Mouse (Mus musculus) kidney, postnatal 4 days (tissue): ENCODE data around the gene Cog7.

ENCODE experiments used
- DNase-seq, 2 experiments: peaks; one replicate each; pipeline ENCODE4 v3.0.0; 2021; ENCODE audit warnings: mixed read lengths in 2 of 2

Cog7 gene

DNA sequence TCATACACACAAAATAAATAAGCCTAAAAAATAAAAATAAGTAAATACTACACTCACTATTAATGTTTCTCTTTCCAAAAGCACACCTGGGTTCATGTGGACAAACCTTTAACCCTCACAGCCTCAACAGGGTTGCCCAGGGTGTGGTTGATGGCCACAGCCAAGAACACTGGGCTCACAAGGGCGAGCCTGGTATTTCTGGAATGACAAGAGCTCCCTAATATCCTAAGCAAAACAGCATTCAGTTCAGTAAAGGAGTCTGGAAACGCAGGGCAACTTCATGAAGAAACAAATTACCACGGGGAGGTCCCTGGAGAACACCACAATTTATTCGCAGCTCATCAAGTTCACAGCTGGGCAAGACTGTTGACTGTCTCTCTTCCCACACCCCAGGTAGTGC is 34.0 kb downstream of the Cog7 start:
- no peak for DNase-seq

- no peak for DNase-seq
These were observed 35.3 kb downstream of the Cog7 start for GRCm38 (mm10) chr7:121946196-121946595.

DNA sequence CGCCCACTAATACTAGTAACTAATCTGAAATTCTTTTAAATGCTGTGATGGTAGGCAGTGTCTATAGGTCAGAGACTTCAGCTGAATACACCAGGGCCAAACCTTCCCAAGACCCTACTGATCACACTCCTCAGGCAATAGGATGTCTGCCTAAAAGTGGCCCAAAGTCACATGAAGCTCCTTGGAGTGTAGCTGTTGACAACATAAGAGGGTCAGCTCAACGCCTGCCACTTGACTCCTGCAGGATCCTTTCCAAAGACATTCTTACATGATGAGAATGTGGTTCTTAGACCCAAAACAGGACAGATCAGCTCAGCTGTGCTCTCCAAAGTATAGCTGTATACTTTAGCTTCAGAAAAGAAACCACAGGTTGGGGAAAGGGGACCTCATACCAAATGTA is 39.1 kb downstream of the Cog7 start:
- DNase-seq = no peak

DNA sequence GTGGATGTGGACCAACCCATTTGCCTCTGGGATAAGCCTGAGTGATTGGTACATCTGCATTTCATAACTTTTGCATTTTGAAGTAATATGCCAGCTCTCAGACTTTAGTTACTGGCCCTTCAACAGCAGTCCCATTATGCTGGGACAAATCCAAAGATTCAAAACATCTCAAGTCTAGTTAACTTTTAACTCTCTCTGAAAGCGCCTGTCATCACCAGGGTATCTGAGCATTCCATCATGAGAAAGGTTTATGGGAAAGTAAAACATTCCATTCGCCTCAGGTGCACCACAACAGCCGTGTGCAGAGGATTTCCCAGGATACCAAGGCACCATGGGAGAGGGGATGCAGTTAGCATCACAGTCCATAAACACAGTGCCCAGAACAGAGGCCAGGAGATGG is 39.9 kb downstream of the Cog7 start:
- no peak for DNase-seq

GRCm38 (mm10) chr7:121941016-121941415 is 40.5 kb downstream of the Cog7 start:
- no peak for DNase-seq

- DNase-seq = no peak
These were observed 41.8 kb downstream of the Cog7 start for GRCm38 (mm10) chr7:121939729-121940128.

GRCm38 (mm10) chr7:121939244-121939643 is 42.3 kb downstream of the Cog7 start:
- DNase-seq = no peak

DNA sequence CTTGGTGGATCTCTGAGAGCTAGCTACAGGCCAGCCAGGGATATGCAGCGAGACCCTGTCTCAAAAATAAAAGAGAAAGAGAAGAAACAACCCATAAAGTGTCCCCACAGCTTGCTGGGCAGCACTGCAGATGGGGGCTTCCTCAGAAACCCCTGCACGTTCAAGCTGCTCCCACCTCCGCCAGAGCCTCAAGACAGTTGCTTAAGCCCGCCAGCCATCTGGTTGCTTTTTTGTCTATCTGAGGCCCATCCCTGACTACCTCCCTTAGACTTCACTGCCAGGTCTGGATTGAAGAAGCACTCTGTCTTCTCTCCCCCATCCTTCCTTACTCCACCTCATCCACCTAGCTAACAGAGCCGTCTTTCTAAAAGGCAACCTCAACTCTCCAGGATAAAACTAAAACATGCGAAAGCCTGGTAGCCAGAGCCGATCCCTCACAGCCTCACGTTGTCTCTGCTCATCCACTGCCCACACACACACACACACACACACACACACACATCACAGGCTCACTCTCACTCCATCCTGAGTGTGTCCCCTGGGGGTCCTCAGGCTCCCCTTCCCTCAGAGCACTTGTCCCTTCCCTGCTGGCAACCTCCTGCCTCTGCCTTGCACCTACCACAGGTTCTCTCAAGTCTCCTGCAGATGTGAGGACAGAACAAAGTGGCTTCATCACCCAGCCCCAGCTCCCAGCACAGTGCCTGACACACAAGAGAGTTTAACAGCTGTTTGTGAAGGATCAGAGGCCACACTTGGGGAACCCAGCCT is 43.2 kb downstream of the Cog7 start:
- no peak for DNase-seq

GRCm38 (mm10) chr7:121936861-121937630 is 44.5 kb downstream of the Cog7 start:
- no peak for DNase-seq

DNA sequence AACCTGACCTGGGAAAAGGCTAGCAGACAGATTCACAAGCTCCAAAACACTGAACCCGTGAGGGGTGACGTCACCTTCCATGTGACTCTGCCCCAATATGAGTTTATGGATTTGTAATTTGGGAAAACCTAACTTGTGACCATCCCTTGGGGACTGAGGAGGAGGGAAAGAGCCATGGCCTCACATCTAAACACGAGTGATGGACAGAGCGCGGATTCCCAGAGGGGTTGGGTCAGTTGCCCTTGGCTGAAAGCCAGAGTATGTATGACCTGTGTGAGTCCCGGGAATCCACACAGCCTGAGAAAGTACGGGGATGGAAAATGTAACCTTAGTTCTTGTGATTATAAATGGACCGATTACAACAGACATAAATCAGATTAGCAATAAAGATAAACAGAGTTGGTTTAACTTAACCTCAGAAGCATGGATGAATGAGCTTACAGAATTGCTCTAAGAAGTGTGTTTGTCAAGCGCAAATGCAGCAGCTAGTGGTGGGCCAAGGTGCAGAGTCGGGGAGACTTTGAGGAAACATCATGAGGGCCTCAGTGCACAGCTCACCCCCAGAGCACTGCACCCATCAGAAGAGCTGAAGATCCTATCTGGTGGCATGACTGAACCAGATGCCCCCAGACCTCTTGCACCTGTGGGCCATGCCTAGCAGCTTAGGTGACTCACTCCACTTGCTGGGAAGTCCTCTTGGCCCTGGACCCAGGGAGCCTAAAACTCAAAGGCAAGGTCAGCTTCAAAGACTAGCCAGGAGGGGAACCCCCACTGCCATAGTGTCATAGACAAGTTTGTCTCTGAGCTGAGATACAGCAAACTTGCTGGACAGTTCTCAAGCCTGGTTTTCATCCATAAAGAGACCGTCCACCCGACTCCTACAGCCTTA is 45.4 kb downstream of the Cog7 start:
- DNase-seq = peak; percentile 51 to 68

GRCm38 (mm10) chr7:121934346-121934745 is 47.2 kb downstream of the Cog7 start:
- no peak for DNase-seq

- no peak for DNase-seq
These were observed 47.8 kb downstream of the Cog7 start for GRCm38 (mm10) chr7:121933675-121934074.

GRCm38 (mm10) chr7:121931246-121931645 is 50.3 kb downstream of the Cog7 start:
- peak; percentile 46 to 68 for DNase-seq

DNA sequence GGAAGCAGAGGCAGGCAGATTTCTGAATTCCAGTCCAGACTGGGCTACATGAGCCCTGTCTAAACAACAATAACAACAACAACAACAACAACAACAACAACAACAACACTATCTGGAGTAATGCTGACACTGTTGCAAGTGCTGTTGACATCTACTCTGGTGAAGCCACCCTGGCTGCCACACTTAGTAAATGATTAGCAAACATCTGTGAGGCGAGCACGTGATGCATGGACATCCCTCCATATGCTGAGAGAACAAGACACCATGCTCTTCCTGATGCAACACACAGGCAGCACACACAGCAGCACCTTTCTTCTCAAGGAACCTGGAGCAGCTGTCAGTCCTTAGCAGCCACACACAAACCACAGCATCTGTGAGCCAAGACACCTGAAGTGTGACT is 53.6 kb downstream of the Cog7 start:
- no peak for DNase-seq

GRCm38 (mm10) chr7:121924361-121924760 is 57.1 kb downstream of the Cog7 start:
- no peak for DNase-seq

- DNase-seq = no peak
These were observed 67.6 kb downstream of the Cog7 start for GRCm38 (mm10) chr7:121913944-121914343.

DNA sequence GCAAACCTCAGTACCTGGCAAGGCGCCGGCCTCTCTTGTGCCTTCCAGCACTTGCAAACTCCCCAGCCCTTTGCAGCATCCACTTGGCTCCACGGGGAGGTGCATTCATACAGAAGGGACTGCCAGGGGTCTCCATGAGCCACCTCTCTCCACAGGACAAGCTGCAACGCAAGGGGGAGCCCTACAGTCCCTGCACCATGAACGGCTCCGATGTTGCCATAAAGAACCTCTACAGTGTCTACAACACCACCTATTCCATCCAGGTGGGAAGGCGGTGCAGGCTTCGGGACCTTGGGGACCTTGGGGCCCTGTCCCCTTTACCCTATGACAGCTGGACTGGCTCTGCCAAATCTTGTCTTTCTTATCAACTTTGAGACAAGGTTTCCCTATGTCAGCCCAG is 69.3 kb downstream of the Cog7 start:
- peak in 1 of 2 experiments; percentile 19 for DNase-seq

DNA sequence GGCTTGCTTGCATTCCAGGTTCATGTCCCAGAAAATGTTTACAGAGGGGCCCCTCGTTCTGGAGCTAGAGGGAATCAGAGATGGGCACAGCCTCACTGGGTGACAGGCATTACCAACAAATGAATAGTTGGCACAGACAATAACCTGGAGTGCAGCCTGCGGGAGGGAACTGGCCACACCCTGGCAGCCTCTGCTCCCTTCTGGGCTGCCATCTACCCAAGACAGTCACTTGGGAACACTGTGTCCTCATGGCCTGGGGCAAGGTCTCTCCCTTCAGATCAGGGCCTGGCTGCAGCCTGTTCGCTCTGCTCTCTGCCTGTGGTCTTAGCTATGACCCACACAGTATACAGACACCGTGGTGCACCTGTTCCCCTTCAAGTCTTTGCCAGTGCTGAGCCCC is 74.6 kb downstream of the Cog7 start:
- DNase-seq = no peak

DNA sequence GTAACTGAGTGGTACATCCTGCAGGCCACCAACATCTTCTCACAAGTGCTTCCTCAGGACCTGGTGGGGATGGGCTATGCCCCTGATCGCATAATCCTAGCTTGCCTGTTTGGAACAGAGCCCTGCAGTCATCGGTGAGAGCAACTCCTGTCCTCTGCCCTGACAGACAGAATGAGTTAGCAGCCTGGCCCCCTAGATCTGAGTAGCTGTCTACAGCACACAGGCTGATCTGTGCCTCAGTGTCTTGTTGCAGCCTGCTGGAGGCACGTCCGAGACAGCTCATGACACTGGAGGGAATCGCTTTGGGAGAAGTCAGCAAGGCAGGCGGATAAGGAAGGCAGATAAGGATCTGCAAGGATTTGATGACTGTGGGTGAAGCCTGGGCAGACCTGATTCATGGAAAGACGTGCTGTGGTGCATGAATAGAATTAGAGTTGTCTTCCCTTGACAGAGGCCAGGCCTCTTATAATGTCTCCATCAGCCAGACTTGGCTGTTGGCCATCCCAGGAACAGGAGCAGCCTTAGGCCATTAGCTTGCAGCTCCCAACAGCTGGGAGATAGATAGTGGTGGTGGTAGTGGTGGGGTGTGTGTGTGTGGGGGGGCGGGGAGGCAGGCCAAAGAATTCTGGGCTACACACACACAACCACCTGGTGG is 78.6 kb downstream of the Cog7 start:
- no peak for DNase-seq

DNA sequence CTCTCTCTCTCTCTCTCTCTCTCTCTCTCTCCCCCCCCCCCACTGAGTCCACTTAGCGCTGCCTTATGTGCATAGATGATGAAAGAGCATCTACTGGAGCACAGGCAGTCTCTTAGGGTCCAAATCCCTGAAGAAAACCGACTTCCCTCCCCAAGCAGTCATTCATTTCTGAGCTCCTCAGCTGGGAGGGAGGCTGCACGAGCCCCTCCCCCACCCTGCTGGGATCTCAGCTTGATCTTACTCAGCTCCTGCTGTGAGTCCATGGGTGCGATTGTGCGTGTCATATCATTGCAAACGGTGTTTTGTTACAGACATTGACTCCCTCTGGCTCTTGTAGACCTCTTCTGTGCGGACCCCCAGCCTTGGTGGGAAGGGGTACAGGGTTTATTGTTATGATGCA is 81.6 kb downstream of the Cog7 start:
- peak; percentile 27 to 45 for DNase-seq

DNA sequence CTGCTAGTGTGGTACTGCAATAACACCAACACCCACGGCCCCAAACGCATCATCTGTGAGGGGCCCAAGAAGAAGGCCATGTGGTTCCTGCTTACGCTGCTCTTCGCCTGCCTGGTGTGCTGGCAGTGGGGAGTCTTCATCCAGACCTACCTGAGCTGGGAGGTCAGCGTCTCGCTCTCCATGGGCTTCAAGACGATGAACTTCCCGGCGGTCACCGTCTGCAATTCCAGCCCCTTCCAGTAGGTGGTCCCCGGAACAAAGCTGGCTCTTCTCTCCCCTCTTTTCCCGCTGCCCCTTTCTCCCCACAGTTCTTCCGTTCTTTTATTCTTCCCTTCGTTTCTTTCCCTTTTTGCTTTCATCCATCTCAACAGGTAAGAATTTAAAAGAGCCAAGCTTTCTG is 82.2 kb downstream of the Cog7 start:
- DNase-seq = peak; percentile 66 to 68

DNA sequence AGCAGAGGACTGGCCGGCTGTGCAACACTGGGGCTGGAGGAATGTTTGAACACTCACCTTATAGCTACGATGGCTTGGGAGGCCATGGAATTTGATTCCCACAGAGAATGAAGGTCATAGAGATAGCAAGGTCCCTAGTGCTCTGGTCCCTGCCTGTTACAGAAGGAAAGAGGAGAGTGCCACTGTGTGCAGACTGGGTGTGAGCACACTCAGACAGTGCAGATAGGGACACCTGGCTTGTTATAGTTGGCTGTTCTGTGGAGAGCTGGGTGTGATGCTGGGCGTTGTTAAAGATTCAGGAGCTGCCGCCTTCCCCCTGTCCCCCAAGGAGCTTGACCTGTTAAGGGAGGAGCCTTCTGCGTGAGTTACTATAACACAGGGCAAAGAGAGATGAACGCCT is 84.8 kb downstream of the Cog7 start:
- DNase-seq = no peak
